Mouse (Mus musculus): ENCODE measurements around the gene Ccdc36.

DNA sequence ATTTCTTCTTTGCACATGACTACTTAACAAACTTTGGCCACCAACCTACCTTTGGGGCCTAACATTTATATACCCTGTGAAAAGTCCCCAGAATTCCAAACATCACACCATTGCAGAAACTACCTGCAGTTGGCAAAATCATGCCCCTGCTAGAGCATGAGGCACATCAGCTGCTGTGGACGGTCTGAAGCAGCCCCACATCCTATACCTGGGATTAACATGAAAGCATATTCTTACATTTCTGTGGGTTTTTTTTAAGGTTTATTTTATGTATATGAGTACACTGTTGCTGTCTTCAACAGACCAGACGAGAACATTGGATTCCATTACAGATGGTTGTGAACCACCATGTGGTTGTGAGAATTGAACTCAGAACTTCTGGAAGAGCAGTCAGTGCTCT, 37.9 kb upstream of the Ccdc36 start:
- no peak for TF ChIP-seq POLR2A (IDR thresholded peaks at IDR 0.05; ENCODE audit: low read depth, low read length)
- TF ChIP-seq CTCF (conservative IDR thresholded peaks at IDR 0.05; ENCODE audit: insufficient read depth, insufficient read length, low read depth, low read length) = no peak
